Mouse (Mus musculus) bone marrow macrophage, adult 2 months (primary cell): Measurements from ENCODE around the gene Dlk2. TPM values are rescaled to one million over a fixed set of nuclear protein-coding genes. Genes with fewer than 3 reads are reported as not detected.
A peak's percentile ranks its signal among the peaks of the same experiment; 100 is the strongest.

ENCODE experiments used
- H3K27ac ChIP-seq: 2 replicates; pipeline ENCODE4 v1.5.1; 2012; ENCODE audit warnings: low read depth, low read length; ENCODE audit not compliant: insufficient read depth
- H3K4me1 ChIP-seq: 2 replicates; pipeline ENCODE4 v1.6.1; 2012; ENCODE audit warnings: low read length; ENCODE audit not compliant: control insufficient read depth, insufficient read depth
- H3K4me3 ChIP-seq: 2 replicates; pipeline ENCODE4 v1.5.1; 2012; ENCODE audit warnings: mild to moderate bottlenecking, low read length, moderate library complexity; ENCODE audit not compliant: insufficient read depth
- CTCF ChIP-seq: IDR thresholded peaks from 2 replicates; pipeline ENCODE4 v1.5.1; 2012; ENCODE audit warnings: low read depth, mild to moderate bottlenecking, low read length, moderate library complexity
- POLR2A ChIP-seq: IDR thresholded peaks from 2 replicates; pipeline ENCODE4 v1.6.1; 2012; ENCODE audit warnings: mild to moderate bottlenecking, low read depth, low read length, borderline replicate concordance
- polyA plus RNA-seq: library from polyadenylated mRNA; stranded (reverse); fragments of >200 nt; gene quantifications from 2 replicates; pipeline ENCODE4 v1.2.4, GENCODE M21; 2012; ENCODE audit not compliant: missing spikeins, insufficient read depth, insufficient read length

The Dlk2 gene
- polyA plus RNA-seq, 1 experiment, result not detected

DNA sequence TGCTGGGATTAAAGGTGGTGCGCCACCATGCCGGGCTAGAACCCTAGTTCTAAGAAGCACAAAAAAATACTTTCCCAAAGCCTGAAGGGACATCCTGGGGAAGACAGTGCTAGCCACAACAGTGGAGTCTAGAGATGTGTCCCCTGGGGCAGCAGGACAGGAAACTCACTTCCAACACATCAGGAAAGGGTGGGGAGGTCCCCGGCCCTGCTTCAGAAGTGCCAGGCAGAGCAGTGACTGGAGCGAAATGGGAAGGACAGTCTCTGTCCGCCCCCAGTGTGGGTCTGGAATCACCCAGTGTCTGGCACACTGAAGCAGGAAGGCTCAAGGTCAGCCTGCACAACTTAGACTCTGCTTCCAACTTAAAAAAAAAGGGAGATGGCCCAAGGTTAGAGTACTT, 24.5 kb upstream of the Dlk2 start:
- TF ChIP-seq CTCF, result no peak
- no peak for TF ChIP-seq POLR2A
- Histone ChIP-seq H3K4me1 (no peaks in the 10 kb centered on the region), H3K4me3 (no peak overlapping the region), H3K27ac (no peak overlapping the region)

DNA sequence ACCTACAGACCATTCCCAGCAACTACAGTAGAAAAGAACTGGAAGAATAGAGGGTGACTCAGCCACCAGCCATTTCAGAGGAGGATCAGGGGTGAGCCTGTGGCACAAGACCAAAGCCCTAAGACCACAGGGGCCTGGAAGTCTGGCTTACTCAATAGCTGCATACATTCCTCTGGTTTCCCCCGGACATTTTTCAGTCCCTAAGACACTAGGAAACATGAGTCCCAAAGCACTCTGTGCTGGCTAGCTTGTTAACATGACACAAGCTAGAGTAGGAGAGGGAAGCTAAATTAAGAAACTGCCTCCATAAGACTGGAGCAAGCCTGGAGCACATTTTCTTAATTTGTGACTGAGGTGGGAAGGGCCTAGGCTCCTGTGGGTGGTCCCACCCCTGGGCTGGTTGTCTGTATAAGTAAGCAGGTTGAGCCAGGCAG, 23.4 kb upstream of the Dlk2 start:
- TF ChIP-seq CTCF (no peak), POLR2A (no peak)
- Histone ChIP-seq H3K4me3 (no peak overlapping the region), H3K4me1 (no peaks in the 10 kb centered on the region), H3K27ac (no peak overlapping the region)

DNA sequence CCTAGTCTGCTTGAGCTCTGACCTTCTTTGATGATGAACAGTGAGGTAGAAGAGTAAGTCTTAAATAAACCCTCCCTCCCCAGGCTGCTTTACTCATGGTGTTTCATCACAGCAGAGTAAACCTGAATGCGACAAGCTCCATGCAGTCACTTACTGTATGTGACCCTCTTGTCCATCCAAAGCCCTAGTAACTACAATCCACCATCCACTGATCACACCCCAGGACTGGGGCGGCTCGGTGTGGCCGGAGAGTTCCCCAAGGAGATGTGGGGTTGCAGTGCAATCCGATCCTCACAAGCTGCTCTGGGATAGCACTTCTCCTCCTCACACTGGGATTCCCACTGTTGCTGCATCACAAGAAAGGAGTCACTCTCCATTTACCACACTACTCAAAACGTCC, 22.8 kb upstream of the Dlk2 start:
- Histone ChIP-seq H3K4me1 (no peaks in the 10 kb centered on the region), H3K27ac (no peak overlapping the region), H3K4me3 (no peak overlapping the region)
- TF ChIP-seq POLR2A (no peak), CTCF (no peak)

DNA sequence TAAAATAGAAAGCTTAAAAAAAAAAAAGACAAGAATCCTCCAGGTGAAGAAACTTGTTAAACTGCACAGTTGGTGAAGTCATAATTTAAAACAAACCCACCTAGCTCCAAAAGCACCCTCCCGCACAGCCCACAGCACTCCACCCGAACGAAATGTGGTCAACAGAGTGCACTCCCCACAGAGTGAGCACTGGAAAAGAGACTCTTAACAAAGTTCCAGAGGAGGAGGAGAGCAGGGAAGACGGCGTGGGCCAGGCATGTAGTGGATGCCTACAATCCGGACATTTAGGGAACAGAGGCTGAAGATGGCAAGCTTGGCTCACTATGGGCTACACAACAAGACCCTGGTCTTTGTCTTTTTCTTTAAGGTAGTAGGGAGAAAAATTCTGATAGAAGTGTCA, 22.2 kb upstream of the Dlk2 start:
- Histone ChIP-seq H3K4me1 (no peaks in the 10 kb centered on the region), H3K27ac (no peak overlapping the region), H3K4me3 (no peak overlapping the region)
- TF ChIP-seq POLR2A, result no peak
- TF ChIP-seq CTCF, result no peak

DNA sequence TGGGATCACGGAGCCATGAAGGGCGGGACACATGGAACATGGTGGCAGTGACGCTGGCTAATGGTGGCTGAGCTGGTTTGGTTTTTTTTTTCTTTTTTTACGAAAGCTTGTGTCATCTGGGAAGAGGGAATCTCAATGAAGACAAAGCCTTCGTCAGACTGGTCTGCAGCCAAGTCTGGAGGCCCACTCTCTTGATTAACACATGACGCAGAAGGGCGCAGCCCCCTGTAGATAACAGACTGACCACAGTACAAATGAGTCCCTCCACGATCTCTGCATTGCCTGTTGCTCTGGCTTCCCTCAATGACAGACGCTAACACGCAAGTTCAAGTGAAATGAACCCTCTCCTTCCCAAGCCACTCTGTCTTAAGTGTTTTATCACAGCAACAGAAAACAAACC, 21.7 kb upstream of the Dlk2 start:
- TF ChIP-seq CTCF (no peak), POLR2A (no peak)
- no peak overlapping the region for H3K4me3 ChIP-seq
- H3K4me1 ChIP-seq, result no peaks in the 10 kb centered on the region
- no peak overlapping the region for H3K27ac ChIP-seq

DNA sequence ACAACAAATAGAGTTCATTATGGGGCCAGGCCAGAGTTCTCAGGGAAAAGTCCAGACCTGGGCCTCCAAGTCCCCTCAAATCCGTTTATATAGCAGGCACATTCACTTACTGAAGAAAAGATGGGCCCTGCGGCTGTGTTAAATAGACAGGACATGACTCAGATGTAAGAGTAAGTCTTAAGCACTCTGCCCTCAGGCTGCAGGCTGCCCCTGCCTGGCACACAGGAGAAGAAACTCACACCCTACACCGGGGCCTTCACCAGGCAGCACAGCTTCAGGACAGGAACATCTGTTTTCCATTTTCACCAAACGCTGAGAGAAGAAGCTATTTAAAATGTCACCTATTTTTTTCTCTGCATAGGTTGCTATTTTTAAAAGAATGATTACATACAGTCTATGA, 19.6 kb upstream of the Dlk2 start:
- H3K27ac ChIP-seq, result no peak overlapping the region
- no peak for TF ChIP-seq CTCF
- no peak for TF ChIP-seq POLR2A

DNA sequence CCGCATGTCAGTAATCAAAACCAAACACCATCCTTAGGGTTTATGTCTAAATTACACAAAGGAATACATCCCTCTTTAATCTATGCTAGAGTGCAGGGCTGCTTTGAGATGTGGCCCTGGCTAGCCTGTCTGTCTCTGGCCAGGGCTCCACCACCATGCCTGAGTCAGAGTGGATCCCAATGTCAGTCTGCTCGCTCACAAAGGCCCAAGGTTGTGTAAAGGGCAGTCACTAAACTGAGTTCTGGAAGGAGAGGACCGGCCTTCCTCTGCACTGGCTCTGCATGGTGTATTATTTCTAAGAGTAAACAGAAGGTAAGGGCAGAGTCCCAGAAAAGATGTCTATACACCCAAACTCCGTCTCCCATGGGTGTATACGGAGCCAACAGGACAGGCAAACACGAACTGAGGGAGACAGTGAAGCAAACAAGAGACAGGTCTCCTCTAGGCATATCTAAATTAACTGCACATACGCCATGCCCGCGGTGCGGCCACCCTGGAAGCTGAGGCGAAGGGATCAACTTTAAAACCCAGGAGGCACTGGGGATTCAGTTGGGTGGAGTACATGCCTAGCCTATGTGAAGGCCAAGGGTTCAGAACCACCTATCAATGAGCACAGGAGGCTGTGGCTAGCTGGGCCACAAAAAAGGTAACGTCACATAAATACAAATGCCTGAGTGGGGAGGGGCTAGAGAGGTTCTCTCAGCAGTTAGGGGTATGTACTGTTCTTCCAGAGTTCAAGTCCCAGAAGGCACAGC, 19.0 kb upstream of the Dlk2 start:
- TF ChIP-seq CTCF (no peak), POLR2A (no peak)
- Histone ChIP-seq H3K4me1 (peaks cover 8% of the 10 kb centered on the region), H3K27ac (no peak overlapping the region), H3K4me3 (no peak overlapping the region)

More for the DNA sequence above, 19.6 kb upstream of the Dlk2 start:
- Histone ChIP-seq H3K4me3 (no peak overlapping the region), H3K4me1 (peaks cover 6% of the 10 kb centered on the region)

DNA sequence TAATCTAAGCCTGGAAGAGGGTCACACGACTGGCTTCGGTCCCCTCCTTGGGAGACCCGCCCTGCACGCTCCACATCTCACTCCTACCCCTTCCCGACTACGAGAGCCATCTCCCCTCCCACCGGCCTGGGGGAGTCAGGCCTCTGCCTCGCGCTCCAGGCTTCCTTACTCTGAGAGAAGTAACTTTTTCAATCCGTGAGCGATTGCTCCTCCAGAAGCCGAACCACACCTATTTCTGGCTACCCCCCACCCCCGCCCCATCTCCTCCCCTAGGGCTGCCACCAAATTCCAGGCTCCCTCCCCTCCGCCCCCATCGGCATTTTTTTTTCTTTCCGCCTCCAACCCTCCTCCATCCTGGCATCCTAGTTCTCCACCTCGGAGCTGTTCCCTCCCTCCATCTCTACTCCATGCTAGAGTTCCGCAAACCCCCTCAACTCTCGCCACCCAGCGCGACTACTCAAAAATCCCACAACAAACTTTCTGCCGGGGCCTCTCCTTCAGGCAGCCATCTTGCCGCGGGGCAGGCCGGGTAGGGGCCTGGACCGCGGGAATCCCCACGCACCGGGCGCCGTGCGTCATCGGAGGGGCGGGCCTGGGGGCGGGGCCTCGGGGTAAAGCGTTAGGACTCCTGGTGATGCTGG, 14.6 kb upstream of the Dlk2 start, which contains the start of gene Tjap1:
Tjap1 (minus strand) TSS at position 544 of the 641 bp plus-strand sequence.
- H3K27ac ChIP-seq, result peak within 1 kb of the TSS; percentile 71
- peaks cover 12% of the 10 kb centered on the region for H3K4me1 ChIP-seq
- no peak for TF ChIP-seq CTCF
- peak; percentile 64; the same call in 1 of the 2 replicates for TF ChIP-seq POLR2A
- H3K4me3 ChIP-seq, result peak within 1 kb of the TSS; percentile 88

DNA sequence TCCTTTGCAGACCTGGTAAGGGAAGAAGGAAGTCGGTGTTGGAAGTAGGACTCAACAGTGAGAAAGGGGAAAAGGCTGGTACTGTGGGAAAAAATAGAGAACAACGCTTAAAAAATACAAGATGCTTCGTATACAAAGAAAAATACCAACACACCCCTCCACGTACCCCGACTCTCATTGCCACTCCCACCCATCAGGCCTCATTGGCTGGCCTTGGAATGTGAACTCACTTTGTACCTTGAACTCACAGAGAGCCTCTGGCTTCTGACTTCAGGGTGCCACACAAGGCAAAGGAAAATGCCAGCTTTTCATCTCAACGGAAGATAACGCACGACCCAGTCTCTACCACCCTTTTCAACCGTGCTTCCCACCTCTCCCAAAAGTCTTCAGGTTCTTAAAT, 14.1 kb upstream of the Dlk2 start:
- peaks cover 12% of the 10 kb centered on the region for H3K4me1 ChIP-seq
- no peak overlapping the region for H3K27ac ChIP-seq
- TF ChIP-seq POLR2A (no peak), CTCF (no peak)
- peak overlapping the region; percentile 88 for H3K4me3 ChIP-seq

DNA sequence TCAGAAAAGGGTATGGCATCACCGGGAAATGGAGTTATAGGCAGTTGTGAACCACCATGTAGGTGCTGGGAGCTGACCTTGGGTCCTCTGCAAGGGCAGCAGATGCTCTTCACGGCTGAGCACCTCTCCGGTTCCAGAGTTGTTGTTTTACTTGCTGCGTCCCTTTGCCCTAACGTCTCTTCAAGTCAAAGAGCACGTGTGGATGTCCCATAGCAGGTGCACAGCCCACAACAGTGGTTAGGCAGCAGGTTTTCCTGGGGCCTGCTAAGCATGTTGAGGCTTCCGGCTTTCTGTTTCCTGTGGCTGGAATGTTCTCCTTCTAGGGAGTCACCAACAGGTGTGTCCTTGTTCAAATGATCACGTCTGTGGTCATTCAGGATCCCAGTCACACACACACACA, 13.3 kb upstream of the Dlk2 start:
- Histone ChIP-seq H3K4me1 (peaks cover 12% of the 10 kb centered on the region), H3K4me3 (no peak overlapping the region), H3K27ac (no peak overlapping the region)
- TF ChIP-seq POLR2A (no peak), CTCF (no peak)
